Mouse (Mus musculus) induced T-regulatory cell, adult 2 months (primary cell): Measurements from ENCODE around the gene Ntm.

Experiments
- DNase-seq: peaks from one replicate; pipeline ENCODE4 v3.0.0-alpha.2; 2012; ENCODE audit warnings: low read depth

Ntm gene

DNA sequence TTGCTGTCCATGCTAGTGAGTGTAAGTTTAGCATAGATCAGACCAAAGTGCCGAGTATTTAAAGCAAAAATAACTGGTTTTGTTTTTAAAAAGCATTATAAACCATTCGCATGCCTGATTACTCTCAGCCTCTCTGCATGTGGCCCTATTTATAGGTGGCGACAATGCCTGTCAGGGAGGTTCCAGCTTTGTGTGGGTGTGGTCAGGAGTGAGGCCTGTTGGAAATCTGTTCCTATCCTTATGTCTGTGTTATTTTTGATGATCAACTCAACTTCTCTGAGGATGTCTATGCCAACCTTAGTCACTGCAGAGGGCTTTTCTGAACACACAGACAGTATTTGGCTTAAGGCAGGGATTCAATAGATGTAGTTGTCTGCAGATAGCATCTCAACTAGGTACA lies 78.9 kb downstream of the Ntm start:
- DNase-seq = no peak

GRCm38 (mm10) chr9:29881614-29882013 lies 81.3 kb downstream of the Ntm start:
- no peak for DNase-seq

GRCm38 (mm10) chr9:29877583-29877982 lies 85.4 kb downstream of the Ntm start:
- no peak for DNase-seq

GRCm38 (mm10) chr9:29867746-29868145 lies 95.2 kb downstream of the Ntm start:
- no peak for DNase-seq

GRCm38 (mm10) chr9:29866824-29867223 lies 96.1 kb downstream of the Ntm start:
- DNase-seq = no peak

DNA sequence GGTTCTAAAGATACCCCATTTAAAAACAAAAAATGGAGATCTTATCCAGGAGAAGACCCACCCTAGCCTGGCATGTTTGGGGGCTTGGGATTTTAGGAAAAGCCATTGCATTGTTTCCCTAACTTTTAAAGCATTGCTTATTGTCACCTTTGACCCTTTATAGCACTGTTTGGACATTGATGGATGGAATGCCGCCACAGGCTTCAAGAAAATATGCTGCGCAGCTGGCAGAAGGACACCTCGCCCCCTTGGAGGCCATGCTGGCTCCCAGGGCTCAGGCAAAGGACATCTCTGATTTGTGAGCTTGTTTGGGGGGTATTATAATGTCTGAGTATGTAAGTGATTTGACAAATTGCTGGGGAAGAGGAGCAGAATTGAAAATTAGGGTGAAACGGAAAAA lies 96.8 kb downstream of the Ntm start:
- DNase-seq = no peak

- DNase-seq = no peak
These were observed 97.4 kb downstream of the Ntm start for GRCm38 (mm10) chr9:29865502-29865901.

GRCm38 (mm10) chr9:29864886-29865285 lies 98.1 kb downstream of the Ntm start:
- no peak for DNase-seq

DNA sequence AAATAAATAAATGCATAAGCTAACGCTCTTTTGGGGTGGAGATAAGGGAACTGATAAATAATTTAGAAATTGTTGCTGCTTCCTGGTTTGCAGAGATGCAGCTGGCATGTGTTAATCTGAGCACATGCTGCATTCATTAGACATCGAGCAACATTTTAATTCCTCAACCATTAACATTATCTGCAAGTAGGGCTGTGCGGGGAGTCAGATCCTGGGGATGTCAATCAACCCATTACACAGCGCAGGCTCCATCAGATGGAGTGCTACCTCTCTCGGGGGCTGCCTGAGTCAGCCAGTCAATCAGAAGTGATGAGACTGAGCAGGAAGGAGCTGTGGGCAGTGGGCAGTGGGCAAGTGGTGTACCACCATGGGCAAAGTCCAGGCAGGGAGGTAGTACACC lies 100.5 kb downstream of the Ntm start:
- DNase-seq = no peak

- DNase-seq = no peak
These were observed 103.5 kb downstream of the Ntm start for GRCm38 (mm10) chr9:29859256-29860048.

DNA sequence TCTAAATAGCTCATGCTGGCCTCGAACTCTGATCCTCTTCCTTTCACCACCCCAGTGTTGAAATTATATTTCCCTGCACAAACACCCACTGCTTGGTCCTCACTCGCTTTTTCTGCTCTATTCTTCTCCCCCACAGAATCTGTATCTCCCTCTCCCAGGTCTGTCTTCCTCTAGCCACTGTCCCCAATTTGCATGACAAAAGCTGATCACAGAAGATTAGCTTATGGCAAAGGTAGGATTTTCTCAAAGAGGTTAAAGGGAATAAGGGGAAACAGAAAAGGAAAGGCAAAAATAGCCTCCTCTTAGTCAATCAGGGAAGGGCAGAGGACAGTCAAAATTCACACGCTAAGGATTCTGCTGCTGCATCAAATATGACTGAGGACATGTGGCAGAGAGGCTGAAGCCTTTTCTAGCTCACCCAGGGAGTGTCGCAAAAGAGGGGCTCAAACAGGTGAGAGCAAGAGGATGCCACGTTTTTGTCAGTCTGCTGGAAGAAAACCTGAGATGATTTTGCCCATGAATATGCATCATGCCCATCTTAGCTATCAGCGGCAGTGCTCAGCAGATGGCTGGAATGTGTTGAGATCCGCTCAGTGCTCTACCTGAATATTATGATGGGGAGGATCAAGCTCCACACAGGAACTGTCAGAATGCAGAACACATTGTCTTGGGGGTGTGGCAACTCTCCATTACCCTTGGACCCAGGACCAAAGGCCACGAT lies 114.0 kb downstream of the Ntm start:
- DNase-seq = no peak

- DNase-seq = no peak
These were observed 125.6 kb downstream of the Ntm start for GRCm38 (mm10) chr9:29837344-29837743.

- DNase-seq = no peak
These were observed 128.0 kb downstream of the Ntm start for GRCm38 (mm10) chr9:29834911-29835310.

- no peak for DNase-seq
These were observed 129.2 kb downstream of the Ntm start for GRCm38 (mm10) chr9:29833781-29834180.

DNA sequence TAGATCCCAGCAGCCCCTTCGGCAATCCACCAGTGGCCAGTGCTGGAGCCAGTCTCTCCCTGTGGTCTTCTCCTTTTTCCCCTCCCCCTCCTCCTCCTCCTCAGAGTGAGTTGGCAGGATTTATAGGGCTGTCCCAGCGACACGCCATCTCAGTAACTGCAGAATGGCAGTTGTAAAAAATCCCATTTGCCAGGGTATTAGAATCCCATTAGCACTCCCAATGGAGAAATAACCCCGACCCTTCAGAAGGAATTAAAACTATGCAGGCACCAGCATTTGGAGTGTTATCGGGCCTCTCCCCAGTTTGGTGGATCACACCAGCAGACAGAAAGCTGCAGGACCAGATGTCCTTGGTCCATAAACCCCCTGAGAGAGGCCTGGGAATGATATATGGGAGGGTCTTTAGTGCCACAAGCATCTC lies 135.7 kb downstream of the Ntm start:
- DNase-seq = no peak

DNA sequence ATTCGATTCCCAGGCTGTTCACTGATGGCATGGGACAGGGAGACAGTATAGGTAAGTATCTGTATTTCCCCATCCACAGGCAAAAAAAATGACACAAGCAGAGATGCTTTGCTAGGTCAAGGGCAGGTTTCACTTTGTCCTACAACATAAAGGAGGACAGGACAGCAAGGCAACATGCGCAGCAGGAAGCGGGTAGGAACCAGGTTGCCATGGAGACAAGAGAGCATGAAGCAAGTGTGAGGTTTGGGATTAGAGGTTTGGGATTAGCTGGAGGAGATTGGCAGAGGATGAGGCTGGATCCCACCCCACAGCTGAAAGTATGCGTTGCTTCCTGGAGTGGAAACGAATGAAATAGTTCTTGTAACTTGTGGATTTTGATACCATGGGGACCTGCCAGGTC lies 137.7 kb downstream of the Ntm start:
- DNase-seq = no peak

- DNase-seq = no peak
These were observed 139.2 kb downstream of the Ntm start for GRCm38 (mm10) chr9:29823716-29824115.

DNA sequence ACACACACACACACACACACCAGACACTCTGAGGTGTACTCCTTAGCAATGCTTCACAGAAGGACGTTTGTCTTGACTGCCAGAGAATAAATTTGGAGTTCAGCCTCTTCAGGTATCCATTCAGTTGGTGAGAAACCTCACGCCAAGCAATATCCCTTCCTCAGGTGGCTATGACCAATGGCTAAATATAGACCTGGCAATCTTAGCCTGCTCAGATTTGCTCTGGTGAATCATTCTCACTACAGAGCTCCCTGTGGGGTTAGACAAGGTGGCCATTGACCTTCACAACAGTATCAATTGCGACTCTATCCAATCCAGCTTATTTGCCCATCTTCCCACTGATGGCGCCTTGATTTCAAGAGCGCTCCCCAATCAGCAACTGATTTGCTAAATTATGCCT lies 150.3 kb downstream of the Ntm start:
- no peak for DNase-seq

DNA sequence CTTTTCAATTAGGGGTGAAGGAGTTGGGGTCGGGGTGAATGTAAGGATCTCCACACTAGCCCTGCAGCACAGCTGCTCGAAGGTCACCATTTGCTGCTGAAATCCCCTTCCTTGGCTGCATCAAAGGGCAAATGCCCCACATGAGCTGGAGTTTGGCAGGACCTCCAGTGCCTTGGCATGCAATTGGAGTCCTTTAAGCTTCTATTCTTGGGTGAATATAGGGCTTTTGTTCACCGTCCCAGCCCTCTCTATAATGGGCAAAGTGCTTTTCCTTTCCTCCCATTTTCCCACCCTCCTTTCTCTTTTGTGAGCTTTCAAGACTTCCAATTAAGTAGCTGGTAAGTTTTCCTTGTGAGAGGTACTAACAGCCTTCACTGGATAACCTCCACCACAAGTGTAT lies 156.2 kb downstream of the Ntm start:
- no peak for DNase-seq

DNA sequence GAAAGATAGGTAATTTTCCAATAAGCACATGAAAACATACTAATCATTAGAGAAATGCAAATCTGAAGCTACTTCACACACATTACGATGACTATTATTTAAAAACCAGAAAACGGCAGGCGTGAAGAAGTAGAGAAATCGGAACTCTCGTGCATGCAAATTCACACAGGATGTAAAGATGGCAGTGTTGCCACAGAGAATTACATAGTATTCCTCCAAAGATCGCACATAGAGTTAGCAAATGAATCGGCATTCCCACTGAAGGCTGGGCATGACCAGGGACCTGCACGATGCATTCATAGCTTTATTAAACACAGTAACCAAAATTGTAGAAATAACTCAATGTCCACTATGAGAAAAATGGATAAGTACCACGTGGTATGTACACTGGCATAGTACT lies 158.5 kb downstream of the Ntm start:
- no peak for DNase-seq

- DNase-seq = no peak
These were observed 159.1 kb downstream of the Ntm start for GRCm38 (mm10) chr9:29803738-29804285.

GRCm38 (mm10) chr9:29802990-29803737 lies 159.8 kb downstream of the Ntm start:
- no peak for DNase-seq
